Mouse (Mus musculus): Measurements from ENCODE around the gene Gm10638. TPM values are rescaled to one million over a fixed set of nuclear protein-coding genes. Genes with fewer than 3 reads are reported as not detected.
A peak's percentile ranks its signal among the peaks of the same experiment; 100 is the strongest.

Gene Gm10638
- total RNA-seq, 2 experiments from 2014 or later = not detected

DNA sequence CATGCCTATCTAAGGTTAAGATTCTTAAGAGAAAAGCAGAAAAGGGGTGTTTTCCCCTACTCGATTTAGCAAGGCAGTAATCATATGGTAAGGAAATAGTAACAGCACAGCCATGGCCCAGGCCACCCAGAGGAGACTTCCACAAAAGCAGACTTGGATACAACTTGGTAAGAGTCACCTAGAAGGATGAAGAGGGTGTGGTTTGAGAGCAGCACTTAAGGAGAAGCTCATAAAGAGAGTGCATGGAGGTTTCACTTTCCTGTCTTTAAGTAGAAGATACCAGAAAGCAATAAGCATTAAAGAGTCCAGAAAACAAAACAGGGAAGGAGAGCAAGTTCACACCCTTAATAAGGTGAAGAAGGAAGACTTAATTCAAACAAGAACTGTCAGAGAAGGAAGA is 10.5 kb upstream of the Gm10638 start:
- no peak for ATAC-seq (replicated peaks; ENCODE audit: low FRiP score, poor library complexity, severe bottlenecking)

DNA sequence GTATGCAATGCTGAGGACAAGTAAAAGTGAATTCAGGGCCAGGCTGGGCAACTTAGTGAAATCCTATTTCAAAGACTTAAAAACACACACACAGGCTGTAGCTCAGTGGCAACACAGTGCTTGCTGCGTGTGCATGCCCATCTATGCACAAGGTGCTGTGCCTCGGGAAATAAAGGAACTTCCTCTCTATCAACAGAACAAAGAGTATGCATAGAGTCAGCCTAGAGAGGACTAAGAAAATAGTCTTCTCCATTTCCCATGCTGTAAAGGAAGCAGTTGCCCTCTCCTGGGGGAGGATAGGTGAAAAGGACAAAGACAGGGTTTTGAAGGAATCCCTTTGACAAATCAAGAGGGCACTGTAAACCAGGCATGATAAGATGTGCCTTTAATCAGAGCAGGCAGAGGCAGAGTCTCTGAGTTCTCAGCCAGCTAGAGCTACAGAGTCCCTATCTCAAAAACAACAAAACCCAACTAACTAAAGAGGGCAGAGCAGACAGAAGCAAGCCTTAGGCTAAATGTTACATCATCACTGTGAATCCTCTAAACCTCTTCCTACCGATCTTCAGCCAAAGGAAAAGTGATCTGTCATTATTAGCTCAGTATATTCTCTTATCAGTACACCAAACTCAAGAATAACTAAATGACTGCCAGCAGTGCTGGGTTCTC is 9.9 kb upstream of the Gm10638 start:
- ATAC-seq (replicated peaks; ENCODE audit: low FRiP score, poor library complexity, severe bottlenecking) = no peak

GRCm38 (mm10) chr8:86740899-86741298 is 4.6 kb upstream of the Gm10638 start:
- ATAC-seq (replicated peaks; ENCODE audit: low FRiP score, poor library complexity, severe bottlenecking) = no peak

DNA sequence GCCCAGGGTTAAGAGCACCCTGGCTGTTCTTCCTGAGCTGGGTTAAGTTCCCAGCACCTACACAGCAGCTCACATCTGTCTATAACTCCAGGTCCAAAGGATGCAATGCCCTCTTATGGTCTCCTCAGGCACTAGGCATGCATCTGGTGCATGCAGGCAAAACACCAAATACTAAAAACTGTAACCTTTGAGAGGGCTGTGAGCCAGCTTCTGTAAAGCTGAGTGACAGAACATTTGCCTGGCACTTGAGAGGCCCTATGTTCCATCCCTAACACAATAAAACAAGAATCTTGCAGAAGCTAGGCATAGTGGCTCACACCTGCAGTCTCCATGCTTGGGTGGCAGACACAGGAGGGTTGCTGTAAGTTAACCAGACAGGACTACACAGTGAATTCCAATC is 3.9 kb upstream of the Gm10638 start:
- ATAC-seq (replicated peaks; ENCODE audit: low FRiP score, poor library complexity, severe bottlenecking) = no peak

DNA sequence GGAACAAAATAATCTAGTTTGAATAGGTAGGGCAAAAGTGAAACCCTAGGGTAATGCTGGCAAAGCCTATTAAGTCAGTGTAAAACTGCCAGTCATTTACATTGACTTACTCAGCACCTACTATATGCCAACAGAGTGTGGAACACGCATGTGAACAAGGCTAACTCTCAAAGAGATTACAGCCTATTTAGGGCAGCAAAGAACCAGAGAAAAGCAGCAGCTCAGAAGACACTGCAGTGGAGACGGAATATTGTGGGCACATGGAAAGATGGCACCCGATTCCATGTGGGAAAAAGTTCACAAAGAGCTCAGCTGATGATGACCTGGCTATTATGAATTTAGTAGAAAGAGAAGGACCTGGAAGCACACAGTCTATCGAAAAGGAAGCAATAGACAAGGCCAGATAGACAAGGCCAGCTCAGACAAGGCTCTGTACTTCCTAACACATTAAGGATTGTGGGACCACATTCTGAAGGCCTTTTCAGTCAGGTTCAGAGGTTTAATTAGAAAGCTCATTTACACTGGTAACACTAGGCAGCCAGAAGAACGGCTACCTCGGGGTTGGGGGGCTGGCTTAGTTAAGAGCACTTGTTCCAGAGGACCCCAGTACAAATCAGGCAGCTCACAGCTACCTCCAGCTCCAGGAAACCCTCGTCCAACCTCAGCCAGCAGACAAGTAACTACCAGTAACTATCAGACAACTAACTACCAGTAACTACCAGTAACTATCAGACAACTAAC is 2.7 kb upstream of the Gm10638 start:
- ATAC-seq (replicated peaks; ENCODE audit: low FRiP score, poor library complexity, severe bottlenecking) = 0 out of 2 replicates have a peak, but pooled peaks have one; percentile 37

DNA sequence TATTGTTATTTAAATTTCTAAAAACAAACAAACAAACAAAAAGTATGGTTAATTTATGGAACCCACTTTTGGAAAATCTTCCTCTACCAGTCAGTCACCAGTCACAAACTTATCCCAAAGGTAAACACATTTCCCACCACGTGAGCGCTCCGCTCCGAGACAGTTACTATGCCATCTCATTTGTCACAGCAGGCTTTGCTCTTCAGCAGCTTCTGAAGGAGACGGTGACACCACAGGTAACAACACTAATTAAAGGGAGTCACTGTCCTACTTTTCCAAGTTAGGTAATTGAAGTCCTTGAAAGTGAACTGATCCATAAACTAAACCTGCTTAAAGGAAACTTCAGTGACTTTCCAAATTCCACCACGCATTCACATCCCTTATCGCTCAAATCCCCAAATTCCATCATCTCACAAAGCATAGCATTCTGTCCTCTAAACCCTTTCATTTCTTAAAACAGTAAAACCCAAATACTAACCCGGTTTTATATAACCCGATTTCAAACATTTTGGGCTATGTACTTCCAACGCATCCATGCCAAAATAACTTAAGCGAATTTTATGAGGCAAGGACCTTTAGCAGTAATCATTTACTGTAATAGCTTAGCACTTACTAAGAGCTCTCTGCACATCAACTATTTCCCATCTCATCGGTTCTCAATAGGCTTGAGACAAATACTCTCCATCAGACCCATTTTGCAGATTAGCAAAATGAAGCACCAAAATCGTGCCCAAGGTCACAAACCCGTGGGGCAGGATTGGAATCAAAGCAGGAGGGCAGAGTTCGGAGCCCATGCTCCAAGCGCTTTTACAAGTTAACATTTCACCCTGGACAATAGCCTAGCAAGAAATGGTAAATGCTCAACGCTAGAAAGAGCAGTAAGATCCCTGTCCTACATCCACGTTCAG is 932 bp upstream of the Gm10638 start:
- no peak; the same call in 1 of the 2 replicates for ATAC-seq (replicated peaks; ENCODE audit: low FRiP score, poor library complexity, severe bottlenecking)

GRCm38 (mm10) chr8:86745935-86746441 is 489 bp downstream of the Gm10638 start:
- peak; percentile 78 for ATAC-seq (replicated peaks; ENCODE audit: low FRiP score, poor library complexity, severe bottlenecking)

DNA sequence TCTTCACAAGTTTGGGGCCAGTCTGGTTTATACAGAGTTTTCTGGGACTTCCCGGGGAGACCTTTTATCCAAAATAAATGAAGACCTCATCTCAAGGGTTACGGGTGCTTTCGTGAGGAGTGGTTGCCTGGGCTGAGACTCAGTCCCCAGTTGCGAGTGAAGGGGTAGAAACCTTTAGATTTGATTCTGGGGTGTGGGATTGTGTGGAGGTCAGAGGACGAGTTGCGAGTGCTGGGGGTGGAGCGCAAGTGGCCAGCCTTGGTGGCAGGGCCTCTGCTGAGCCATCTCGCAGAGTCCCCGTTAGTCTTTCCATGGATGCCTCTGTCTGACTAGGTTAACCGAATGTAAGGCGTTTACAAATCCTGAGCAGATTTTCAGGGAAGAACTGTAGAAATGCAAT is 1.0 kb downstream of the Gm10638 start:
- ATAC-seq (replicated peaks; ENCODE audit: low FRiP score, poor library complexity, severe bottlenecking) = peak; percentile 49

- no peak for ATAC-seq (replicated peaks; ENCODE audit: low FRiP score, poor library complexity, severe bottlenecking)
These were observed 4.3 kb downstream of the Gm10638 start for GRCm38 (mm10) chr8:86749842-86750241.

- no peak for ATAC-seq (replicated peaks; ENCODE audit: low FRiP score, poor library complexity, severe bottlenecking)
These were observed 11.6 kb downstream of the Gm10638 start for GRCm38 (mm10) chr8:86756948-86757733.

DNA sequence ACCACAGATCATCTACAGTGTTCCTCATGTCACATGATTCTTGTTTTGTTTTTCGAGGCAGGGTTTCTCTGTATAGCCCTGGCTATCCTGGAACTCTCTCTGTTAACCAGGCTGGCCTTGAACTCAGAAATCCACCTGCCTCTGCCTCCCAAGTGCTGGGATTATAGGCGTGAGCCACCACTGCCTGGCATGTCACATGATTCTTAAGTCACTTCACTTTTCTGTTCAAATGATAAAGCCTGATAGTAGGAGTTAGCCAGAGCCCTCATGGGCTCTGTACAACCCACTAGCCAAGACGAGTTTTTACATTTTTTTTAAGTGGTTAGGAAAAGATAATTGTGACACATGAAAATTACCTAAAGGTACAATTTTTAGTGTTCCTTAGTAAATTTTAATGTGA is 13.2 kb downstream of the Gm10638 start:
- 0 out of 2 replicates have a peak, but pooled peaks have one; percentile 36 for ATAC-seq (replicated peaks; ENCODE audit: low FRiP score, poor library complexity, severe bottlenecking)

- ATAC-seq (replicated peaks; ENCODE audit: low FRiP score, poor library complexity, severe bottlenecking) = peak; percentile 68
These were observed 13.6 kb downstream of the Gm10638 start for GRCm38 (mm10) chr8:86759090-86759491.

DNA sequence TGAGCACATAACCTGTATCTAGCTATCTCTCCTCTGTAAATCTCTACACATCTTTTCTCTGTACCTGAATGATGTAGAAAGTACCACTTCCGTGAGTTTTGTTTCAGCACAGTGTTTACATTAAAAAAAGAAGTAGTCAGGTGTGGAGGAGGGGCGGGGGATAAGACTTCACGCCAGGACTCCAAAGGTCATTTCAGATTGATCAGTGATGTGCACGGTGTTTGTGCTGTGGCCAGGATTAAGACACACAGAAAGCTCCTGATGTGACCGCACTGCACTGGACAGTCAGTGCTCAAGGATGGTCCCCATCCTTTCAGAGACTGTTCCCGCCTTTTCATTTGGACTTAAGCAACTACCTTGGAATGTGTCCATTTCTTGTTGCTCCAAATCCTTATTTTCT is 15.2 kb downstream of the Gm10638 start:
- ATAC-seq (replicated peaks; ENCODE audit: low FRiP score, poor library complexity, severe bottlenecking) = no peak

- no peak for ATAC-seq (replicated peaks; ENCODE audit: low FRiP score, poor library complexity, severe bottlenecking)
These were observed 17.3 kb downstream of the Gm10638 start for GRCm38 (mm10) chr8:86762806-86763205.

DNA sequence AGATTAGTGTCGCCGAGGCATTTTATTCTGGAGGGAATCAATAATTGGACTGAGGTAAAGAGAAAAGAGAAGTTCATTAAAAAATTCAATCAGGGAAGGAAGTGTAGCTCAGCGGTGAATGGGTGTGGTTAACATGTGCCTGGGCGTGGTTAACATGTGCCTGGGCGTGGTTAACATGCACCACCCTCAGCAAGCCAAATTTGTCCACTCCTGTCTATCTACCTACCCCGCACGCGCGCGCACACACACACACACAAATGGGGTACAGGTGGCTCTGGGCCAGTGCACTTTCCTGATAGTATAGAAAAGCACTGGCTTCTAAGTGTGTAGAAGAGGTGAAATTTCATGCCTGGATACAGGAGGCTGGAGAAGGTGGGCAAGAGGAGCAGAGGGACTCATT is 19.7 kb downstream of the Gm10638 start:
- ATAC-seq (replicated peaks; ENCODE audit: low FRiP score, poor library complexity, severe bottlenecking) = peak; percentile 98

DNA sequence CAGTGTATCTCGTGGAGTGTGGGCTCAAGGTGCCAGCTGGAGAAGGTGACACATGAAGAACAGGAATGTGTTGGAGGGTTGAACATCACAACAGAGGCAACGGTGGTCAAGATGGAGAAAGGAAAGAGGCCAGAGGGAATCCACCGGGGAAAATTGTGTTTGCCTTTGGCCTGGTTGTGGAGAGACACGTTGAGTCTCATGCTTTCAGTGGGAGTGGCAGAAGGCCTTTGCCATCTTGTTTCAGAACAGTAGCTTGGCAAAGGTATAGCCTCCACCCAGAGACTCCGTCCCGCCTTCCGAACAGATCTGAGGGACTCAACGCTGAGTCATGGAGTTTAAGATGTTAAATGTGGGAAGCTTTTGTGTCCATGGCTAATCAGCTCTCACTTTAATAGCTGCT is 20.2 kb downstream of the Gm10638 start:
- ATAC-seq (replicated peaks; ENCODE audit: low FRiP score, poor library complexity, severe bottlenecking) = no peak

- no peak for ATAC-seq (replicated peaks; ENCODE audit: low FRiP score, poor library complexity, severe bottlenecking)
These were observed 21.2 kb downstream of the Gm10638 start for GRCm38 (mm10) chr8:86766548-86767211.

GRCm38 (mm10) chr8:86768499-86768898 is 23.0 kb downstream of the Gm10638 start:
- no peak for ATAC-seq (replicated peaks; ENCODE audit: low FRiP score, poor library complexity, severe bottlenecking)

Measured in erythroblast, adult 5-6 weeks (primary cell).